Mouse (Mus musculus) left cerebral cortex, adult 2 months (tissue): Measurements from ENCODE around the gene Tmem130. TPM values are rescaled to one million over a fixed set of nuclear protein-coding genes. Genes with fewer than 3 reads are reported as not detected.
"Not testable (repeated sequence)": the region's sequence is repeated elsewhere in the genome, so short reads cannot be mapped to it uniquely, and the experiment has no call there.

Experiments used
- DNase-seq, 2 experiments: peaks; one replicate each; pipeline ENCODE4 v3.0.0; 2021 to 2022; ENCODE audit warnings: low spot score in 2 of 2, mixed read lengths in 1 of 2; ENCODE audit errors: extremely low spot score in 1 of 2
- H3K27ac ChIP-seq: fragments of 200-600 bp; 2 replicates; pipeline ENCODE4 v1.8.1; 2022
- H3K4me3 ChIP-seq: fragments of 200-600 bp; 2 replicates; pipeline ENCODE4 v1.8.1; 2022
- CTCF ChIP-seq: fragments of 200-600 bp; IDR thresholded peaks from 2 replicates; pipeline ENCODE4 v1.8.1; 2022; ENCODE audit warnings: antibody characterized with exemption, mild to moderate bottlenecking, moderate library complexity
- intact Hi-C: fragments of 180-260 bp; cut with DNase I; formaldehyde crosslinking; loops from one replicate; pipeline ENCODE4 v1.15.1; 2025
- long read RNA-seq, 2 experiments: library from polyadenylated mRNA; stranded (forward); transcript quantifications; one replicate each; pipeline ENCODE4 v2.0.0; 2021; ENCODE audit warnings: borderline mapping rate in 2 of 2
- total RNA-seq, 2 experiments: library from RNA; stranded (reverse); gene quantifications; 2 replicates each; pipeline ENCODE4 v1.2.3; 2021

Gene Tmem130
- total RNA-seq, result 100 to 1,000 TPM; 169 to 188 TPM
- long read RNA-seq, experiment 1, transcript Tmem130-201 (8 exons, 2,805 nt), result major isoform, 374 of 470 reads
- long read RNA-seq, experiment 1, partial matches to known transcripts, result 24 of 470 reads
- long read RNA-seq, experiment 1, other reads (novel, unspliced or antisense), result 72 of 470 reads
- long read RNA-seq, experiment 2, transcript Tmem130-201 (8 exons, 2,805 nt), result major isoform, 234 of 293 reads
- long read RNA-seq, experiment 2, partial matches to known transcripts, result 15 of 293 reads
- long read RNA-seq, experiment 2, other reads (novel, unspliced or antisense), result 44 of 293 reads

- intact Hi-C loops, result no loop called here
- TF ChIP-seq CTCF, result no peak
- H3K4me3 ChIP-seq, result peak within 1 kb of the TSS; percentile 52
- peak; percentile 85 to 87 for DNase-seq
- peak within 1 kb of the TSS; percentile 91 for H3K27ac ChIP-seq
Measured at GRCm38 (mm10) chr5:144761161-144761868, at the start of gene Tmem130. Gene Tmem130, minus strand, starts transcription at chr5:144761818.

DNA sequence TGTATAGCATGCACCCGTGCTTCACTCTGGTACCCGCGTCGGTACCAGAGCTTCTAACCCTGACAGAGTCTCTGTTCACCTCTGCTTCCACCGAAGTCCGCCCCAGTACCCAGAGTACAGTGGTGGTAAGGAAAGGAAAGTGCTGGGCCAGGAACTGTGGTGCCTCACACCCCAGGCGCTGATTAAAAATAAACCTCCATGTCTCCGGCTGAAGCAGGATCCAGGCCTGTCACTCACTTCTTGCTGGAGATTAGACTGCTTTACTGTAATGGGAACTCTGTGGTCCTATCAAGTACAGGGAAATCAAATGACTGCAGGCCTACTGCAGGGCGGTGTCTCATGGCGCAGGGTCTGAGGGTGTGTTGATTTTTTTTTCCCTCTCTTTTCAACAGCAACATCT lies 45.3 kb upstream of the Tmem130 start:
- intact Hi-C loops, result no loop called here
- no peak overlapping the region for H3K27ac ChIP-seq
- no peak overlapping the region for H3K4me3 ChIP-seq
- no peak for TF ChIP-seq CTCF
- DNase-seq, result no peak

DNA sequence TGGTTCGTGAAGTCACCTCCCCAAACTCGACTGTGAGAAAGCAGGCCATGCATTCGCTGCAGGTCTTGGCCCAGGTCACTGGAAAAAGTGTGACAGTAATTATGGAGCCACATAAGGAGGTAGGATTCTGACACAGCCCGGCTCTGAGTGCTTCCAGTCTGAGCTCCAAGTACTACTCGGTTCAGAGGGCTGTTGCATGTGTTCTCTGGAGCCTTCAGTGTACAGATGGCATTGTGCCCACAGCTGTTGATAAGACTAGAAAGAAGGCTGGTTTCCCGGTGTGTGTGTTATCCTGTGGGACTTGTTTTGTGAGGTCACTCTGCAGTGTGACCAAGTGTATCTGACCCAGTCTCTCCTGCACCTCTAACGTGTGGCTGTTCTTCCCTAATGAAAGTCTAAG lies 42.6 kb upstream of the Tmem130 start:
- DNase-seq, result no peak
- Histone ChIP-seq H3K27ac (no peak overlapping the region), H3K4me3 (no peak overlapping the region)
- TF ChIP-seq CTCF, result no peak
- intact Hi-C loops, result no loop called here

- no peak for DNase-seq
- H3K27ac ChIP-seq, result no peak overlapping the region
- intact Hi-C loops, result no loop called here
- H3K4me3 ChIP-seq, result no peak overlapping the region
- no peak for TF ChIP-seq CTCF
Measured at GRCm38 (mm10) chr5:144803066-144803465, 41.4 kb upstream of the Tmem130 start.

- TF ChIP-seq CTCF, result no peak
- no peak for DNase-seq
- Histone ChIP-seq H3K27ac (no peak overlapping the region), H3K4me3 (no peak overlapping the region)
- intact Hi-C loops, result no loop called here
Measured at GRCm38 (mm10) chr5:144797116-144797515, 35.5 kb upstream of the Tmem130 start.

- no peak overlapping the region for H3K4me3 ChIP-seq
- intact Hi-C loops, result no loop called here
- no peak overlapping the region for H3K27ac ChIP-seq
- DNase-seq, result peak; percentile 22 to 29
- peak; percentile 65 for TF ChIP-seq CTCF
Measured at GRCm38 (mm10) chr5:144794687-144795086, 33.1 kb upstream of the Tmem130 start.

GRCm38 (mm10) chr5:144793374-144793773 lies 31.8 kb upstream of the Tmem130 start:
- no peak overlapping the region for H3K27ac ChIP-seq
- TF ChIP-seq CTCF, result peak; percentile 26
- DNase-seq, result no peak
- H3K4me3 ChIP-seq, result no peak overlapping the region
- intact Hi-C loops, result no loop called here

- Histone ChIP-seq H3K4me3 (no peak overlapping the region), H3K27ac (no peak overlapping the region)
- intact Hi-C loops, result no loop called here
- no peak for TF ChIP-seq CTCF
- DNase-seq, result no peak
Measured at GRCm38 (mm10) chr5:144786464-144786863, 24.8 kb upstream of the Tmem130 start.

DNA sequence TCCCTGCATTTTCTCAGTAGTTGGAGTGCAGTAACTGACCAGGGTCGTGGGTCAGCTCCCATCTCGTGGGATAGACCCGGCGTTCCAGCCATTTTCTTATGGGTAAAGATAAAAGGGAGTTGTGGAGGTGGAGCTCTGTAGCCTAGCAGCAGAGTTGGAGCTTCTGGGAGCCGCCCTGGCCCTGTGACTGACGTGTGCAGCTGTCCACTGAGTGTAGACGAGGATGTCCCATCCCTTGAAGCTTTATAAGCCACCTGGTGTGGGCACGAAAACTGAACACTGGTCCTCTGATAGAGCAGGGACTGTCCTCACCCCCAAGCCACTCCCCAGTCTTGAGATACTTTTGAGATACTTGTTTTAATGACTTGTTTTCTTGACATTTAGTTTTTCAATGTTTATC lies 19.0 kb upstream of the Tmem130 start:
- no peak overlapping the region for H3K4me3 ChIP-seq
- no peak for DNase-seq
- intact Hi-C loops, result no loop called here
- no peak for TF ChIP-seq CTCF
- no peak overlapping the region for H3K27ac ChIP-seq

DNA sequence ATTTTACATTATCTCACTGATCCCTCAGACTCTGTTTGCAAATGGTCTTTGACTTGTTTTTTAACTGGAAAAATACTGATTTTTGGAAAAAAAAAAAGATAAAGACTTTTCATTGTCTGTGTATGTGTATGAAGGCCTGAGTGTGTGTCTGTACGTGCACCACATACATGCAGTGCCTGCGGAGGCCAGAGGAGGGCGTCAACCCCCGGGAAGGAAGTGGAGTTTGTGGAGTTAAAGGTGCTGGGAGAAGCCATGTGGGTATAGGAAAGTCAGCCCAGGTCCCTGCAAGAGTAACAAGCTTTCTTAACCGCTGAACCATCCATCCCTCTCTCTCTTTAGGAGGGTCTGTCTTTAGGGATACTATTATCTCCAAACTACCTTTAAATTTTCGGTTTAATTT lies 11.6 kb upstream of the Tmem130 start:
- intact Hi-C loops, result no loop called here
- no peak overlapping the region for H3K4me3 ChIP-seq
- H3K27ac ChIP-seq, result no peak overlapping the region
- TF ChIP-seq CTCF, result peak; percentile 11
- DNase-seq, result no peak

DNA sequence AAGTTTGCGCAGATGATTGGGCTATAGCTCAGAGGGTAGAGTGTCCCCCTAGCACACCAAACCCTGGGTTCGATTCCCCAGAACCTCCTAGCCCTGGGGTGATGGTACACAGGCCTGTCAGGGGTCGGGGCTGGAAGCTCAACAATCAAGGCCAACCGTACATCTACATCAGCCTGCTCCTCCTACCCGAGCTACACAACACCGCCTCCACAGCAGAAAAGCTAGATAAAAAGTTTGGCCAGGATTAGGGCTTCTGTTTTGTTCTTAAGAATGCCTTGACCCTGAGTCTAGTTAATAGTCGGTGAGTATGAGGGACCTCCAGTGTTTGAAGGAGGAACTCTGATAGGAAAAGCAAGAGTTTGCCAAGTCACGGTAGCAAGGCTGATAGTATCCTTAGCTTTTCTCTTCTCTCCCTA lies 7.5 kb upstream of the Tmem130 start:
- intact Hi-C loops, result no loop called here
- no peak for DNase-seq
- no peak for TF ChIP-seq CTCF
- Histone ChIP-seq H3K4me3 (peak overlapping the region; percentile 83), H3K27ac (peak overlapping the region; percentile 99)

- intact Hi-C loops, result no loop called here
- peak overlapping the region; percentile 99 for H3K27ac ChIP-seq
- DNase-seq, result peak; percentile 87 to 93
- TF ChIP-seq CTCF, result peak; percentile 100
- peak overlapping the region; percentile 83 for H3K4me3 ChIP-seq
Measured at GRCm38 (mm10) chr5:144767911-144768841, 6.6 kb upstream of the Tmem130 start.

GRCm38 (mm10) chr5:144767106-144767798 lies 5.6 kb upstream of the Tmem130 start, which contains the start of gene Trrap:
Gene Trrap, plus strand, starts transcription at chr5:144767732.
- H3K4me3 ChIP-seq, result peak within 1 kb of the TSS; percentile 83
- intact Hi-C loops, DNase-seq: not testable (repeated sequence)
- peak within 1 kb of the TSS; percentile 99 for H3K27ac ChIP-seq
